Mouse (Mus musculus) kidney, postnatal 36 days (tissue): Measurements from ENCODE around the gene Kdelr1.
A peak's percentile ranks its signal among the peaks of the same experiment; 100 is the strongest.

ENCODE experiments used
- DNase-seq, 2 experiments: peaks; one replicate each; pipeline ENCODE4 v3.0.0; 2021 to 2022; ENCODE audit warnings: mixed read lengths in 2 of 2

Kdelr1 gene

DNA sequence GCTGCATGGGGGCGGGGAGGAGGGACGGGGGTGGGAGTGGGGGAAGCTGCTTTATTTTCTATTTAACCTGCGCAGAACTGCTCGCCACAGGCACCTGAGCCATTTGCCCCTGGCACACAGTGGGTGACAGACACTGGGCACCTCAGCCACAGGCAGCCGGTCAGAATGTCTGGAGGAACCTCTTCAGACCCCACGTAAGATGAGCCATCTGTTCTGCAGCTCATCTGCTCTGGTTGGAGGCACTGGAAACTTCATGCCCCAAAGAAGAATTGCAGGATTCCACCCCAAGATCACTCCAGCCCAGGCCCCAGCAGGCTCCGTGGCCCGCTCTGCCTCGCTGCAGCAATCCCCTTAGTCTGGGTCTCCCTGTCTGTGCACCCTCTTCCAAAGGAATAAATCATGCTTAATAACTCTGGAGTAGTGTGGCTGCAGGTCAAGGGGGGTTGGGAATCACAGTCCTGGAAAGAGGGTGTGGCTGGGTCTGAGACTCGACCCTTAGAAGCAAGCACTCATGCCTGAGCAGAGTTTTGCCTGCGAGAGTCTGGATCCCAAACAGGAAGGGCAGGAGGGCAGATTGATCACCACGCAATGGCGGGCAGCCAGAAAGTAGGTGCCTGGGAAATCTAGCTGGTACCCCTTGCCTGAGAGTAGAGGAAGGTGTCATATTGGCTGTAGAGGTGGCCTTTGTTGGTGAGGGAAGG is 44.6 kb downstream of the Kdelr1 start:
- peak in 1 of 2 experiments; percentile 37 for DNase-seq

DNA sequence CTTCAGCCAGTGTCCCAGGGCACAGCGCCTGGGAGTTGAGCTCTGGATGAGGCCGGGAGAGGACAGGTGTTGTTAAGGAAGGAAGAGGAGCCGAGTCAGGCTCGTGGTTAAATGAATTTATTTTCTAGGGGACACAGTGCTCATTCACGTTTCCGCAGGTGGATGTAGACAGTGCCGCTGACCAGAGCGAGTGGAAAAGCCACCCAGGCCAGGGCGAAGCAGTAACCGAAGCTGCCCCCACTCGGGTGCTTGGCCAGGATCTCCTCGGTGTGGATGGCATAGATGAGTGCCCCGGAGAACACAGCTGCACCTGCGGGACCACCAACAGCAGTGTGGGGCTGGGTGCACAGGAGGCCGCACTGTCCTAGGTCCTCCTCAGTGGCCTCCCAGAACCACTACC is 45.4 kb downstream of the Kdelr1 start:
- no peak for DNase-seq

DNA sequence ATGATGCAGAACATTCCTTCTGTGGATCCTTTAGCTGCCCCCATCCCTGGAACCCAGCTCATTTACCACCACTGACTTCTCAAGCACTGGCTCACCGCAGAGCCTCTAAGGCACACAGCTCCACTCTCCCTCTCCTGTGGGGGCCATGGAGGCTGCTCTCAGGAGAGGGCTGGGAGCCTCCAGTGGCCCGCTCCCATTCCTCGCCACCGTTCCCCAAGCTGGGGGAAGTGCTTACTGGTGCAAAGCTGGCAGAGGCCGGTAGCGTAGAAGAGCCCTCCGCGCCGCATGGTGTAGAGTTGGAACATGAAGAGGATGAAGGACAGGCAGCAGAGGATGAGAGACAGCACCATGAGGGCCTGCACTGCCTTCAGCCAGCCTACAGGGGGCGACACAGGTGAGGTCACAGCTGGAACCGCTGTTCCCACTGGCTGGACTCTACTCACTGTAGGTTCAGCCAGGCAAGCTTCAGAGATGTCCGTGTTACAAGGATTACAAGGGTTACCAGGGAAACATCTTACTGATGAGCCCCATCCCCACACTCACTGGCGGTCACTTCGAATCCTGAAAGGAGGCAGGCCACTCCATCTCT is 46.6 kb downstream of the Kdelr1 start:
- DNase-seq, result peak in 1 of 2 experiments; percentile 38

DNA sequence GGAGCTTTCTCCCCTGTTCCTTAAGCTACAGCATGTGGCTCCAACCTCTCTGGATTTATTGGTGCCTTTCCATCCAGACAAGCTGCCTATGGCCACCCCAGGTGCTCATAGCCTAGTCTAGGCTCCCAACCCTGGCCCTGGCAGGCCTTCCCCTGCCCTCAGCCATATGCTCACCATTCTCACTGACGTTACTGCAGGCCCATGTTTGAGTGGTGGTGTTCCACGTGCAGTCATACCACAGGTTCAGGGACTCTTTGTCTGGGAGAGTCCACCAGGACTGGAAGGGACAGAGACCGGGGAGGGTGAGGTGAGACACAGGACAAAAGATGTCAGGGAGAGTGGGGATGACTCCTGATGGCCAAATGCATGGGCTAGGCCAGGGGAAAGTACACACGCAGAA is 47.2 kb downstream of the Kdelr1 start:
- no peak for DNase-seq

DNA sequence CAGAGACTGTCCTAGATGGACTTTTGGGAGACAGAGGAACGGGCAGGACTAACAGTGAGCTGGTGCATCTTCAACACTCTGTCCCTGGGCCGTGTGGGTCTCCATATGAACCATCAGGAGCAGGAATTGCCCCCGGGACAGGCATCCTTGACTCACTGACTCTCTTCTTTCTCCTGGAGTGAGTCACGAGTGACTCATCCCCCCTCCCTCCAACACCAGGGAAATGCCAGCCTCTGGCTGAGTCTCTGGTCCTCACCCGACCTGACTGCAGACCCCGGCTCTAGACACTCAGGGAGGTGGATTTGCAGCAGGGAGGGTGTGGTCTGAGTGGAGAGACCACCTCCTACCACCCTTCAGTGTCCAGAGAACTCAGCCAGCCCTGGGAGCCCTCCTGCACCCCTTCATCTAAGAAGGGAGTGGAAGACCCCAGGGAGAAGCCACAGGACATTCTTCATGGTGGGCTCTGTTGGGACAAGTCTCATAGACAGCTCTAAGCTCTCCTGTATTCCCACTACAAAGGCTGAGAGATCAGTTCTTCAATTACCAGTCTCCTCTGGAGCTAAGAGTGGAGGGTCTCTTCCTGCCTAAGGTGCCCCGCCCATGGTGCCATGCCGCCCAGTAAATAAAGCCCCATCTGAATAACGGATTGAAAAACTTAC is 48.1 kb downstream of the Kdelr1 start:
- DNase-seq, result no peak

DNA sequence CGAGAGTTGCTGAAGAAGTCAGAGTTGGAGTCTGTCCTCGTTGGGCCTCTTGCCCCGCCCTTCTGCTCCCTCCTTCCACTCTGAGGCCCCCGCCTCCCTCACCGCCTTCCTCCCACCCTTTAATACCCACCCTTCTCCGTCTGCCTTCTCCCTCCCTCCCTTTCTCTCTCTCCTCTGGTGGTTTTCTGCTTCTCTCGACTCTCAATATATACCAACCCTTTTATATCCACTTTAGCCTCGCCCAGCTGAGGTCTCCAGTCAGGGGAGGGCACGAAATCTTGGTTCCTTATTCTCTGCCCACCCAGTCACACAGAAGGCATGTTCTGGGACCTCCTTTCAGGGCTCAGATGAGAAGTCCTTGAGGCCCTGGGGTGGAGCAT is 48.7 kb downstream of the Kdelr1 start, which contains the start of gene Emp3:
Emp3 (minus strand) TSS at position 163 of the 380 bp plus-strand sequence.
- peak; percentile 28 to 54 for DNase-seq

DNA sequence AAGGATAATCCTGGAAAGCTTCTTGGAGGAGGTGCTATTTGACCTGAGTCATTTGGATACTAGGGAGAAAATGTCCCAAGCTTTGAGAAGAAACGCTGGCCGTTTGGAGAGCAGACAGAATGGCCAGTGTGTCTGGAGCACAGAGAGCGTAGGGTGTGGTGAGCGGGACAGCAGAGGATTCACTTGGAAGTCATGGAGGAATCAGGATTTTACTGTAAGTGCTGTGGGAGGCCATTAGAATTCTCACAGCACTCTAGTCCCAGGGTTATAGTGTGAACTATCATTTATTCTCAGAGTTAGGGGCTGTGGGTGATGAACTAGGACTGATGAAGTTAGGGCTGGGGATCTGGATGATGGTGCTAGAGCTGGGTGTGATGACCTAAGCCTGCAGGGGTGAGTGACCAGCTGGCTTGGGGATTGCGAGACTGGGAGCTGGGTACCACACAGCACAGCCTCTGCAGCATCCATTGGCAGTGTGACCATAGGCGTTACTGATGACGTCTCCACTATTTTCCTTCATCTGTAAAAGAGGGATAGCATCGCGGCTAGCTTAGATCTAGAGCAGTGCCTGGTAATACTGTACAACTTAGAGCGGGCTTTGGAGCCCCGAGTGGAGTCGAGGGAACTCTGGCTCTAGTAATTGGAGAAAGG is 49.5 kb downstream of the Kdelr1 start:
- no peak for DNase-seq

DNA sequence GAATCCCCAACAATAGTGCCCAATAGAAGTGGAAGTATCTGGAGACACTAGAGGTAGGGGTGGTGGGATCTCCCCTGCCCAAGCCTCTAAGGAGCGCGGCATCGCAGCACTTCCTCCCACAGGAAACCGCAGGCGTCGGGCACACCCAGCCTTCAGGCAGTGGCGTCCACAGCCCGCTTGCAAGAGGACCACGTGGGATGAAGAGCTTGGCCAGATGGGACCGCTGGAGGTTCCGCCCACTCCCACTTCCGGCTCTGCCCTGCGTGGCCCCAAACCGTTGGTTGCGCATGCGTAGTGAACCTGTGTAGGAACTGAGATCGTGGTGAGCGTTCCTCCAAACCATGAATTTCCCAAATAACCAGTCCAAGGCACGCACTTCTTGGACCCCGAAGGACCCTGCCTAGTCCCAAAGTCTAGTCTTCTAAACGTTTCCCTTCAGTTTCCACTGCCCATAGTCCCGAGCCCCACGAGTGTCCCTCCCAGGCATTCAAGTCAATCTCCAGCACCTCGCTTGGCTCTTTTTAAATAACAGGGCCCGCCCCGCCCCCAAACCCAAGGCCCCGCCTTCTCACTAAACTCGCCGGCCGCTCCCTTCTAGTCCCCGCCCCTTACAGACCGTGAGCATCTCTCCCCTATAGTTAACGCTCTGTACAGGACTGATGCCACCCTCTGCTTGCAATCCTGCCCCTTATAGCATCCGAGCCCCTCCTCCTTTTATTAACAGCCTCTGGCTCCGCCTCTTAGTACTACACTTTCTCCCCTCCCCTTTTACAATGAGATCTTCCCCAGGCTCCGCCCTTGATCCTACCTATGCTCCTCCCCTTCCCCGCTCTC is 50.6 kb downstream of the Kdelr1 start:
- peak; percentile 95 to 96 for DNase-seq

DNA sequence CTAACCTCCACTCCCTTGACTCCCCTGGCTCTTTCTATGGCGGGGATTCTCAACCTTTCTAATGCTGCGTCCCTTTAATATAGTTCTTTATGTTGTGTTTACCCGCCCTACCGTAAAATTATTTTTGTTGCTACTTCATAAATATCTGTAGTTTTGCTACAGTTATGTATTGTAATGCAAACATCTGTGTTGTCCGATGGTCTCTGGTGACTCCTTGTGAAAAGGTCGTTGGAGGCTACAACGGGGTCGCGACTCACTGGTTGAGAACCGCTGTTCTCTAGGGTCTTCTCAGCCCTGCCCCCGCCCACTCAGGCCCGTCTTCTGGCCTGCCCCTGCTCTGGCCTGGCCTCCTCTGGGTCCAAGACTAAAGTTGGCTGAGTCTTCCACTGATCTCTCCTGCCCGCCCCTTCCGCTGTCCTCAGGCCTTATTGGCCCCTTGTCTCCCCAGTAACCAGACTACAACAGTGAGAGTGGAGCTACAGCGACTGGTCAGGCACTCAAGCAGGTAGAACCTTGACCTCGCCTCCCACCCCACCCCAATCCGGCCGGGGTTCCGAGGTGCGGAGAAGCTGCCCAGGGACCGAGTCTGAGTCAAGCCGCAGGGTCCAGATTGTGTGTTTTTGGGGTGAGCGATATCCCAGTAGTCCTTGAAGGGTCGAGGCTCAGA is 51.3 kb downstream of the Kdelr1 start, which contains the start of gene Ccdc114:
Ccdc114 (plus strand) TSS at position 311 of the 667 bp plus-strand sequence.
- peak; percentile 87 to 93 for DNase-seq

DNA sequence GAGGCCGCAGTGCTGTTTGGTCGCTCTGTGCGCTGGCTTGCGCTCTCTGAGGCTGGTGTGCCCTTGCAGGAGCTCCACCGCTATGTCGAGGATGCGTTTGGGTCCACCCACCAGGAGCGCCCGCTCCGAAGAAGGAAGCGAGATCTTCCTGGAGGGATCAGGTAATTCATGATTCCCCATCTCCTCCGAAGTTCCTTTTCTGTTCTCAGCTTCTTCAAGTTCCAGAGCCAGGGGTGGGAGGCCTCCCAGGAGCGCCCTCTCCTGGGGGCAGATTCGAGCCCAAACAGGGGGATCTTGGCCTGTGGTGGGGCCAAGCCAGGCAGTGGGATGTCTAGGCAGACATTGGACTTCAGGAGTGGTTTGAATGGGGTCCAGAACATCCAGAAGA is 51.9 kb downstream of the Kdelr1 start:
- DNase-seq, result peak; percentile 37 to 56

DNA sequence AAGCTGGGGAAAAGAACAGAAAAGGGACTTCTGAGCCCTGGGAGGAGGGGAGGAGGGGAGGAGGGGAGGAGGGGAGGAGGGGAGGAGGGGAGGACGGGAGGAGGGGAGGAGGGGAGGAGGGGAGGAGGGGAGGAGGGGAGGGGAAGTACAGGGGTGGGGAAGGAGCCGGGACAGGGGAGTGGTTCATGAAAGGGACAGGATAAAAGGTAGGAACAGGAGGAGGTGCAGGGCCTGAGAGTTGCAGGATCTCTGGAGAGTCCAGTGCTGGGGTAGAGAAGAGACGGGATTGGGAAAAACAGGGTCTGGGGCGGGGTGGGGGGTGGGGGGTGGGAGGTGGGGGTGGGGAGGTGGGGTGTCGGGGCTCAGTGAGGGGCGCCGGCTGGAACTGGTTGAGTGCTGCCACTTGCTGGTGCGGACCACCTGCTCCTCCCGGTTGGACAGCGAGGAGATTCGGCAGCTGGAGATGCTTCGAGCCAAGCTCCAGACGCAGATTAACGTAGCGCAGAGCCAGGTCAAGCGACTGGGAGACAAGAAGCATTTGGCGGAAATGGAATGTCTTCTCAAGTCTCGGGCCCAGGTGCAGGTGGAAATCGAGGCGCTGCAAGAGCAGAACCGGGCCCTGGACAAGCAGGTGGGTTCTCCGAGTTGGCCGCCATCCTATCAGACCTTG is 56.2 kb downstream of the Kdelr1 start:
- no peak for DNase-seq

DNA sequence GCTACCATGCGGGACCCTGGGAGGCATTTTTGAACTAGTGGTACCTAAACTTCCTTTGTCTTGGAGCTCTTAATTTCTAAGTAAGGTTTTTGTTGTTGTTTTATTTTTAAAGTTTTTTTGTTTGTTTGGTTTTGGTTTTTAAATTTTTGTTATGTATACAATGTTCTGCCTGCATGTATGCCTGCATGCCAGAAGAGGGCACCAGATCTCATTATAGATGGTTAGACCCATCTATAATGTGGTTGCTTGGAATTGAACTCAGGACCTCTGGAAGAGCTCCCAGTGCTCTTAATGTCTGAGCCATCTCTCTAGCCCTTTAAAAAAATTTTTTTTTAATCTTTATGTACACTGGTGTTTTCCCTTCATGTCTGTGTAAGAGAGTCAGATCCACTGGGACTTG is 57.1 kb downstream of the Kdelr1 start:
- DNase-seq, result no peak
